Mouse (Mus musculus): ENCODE measurements around the gene Ikzf1. TPM values are rescaled to one million over a fixed set of nuclear protein-coding genes. Genes with fewer than 3 reads are reported as not detected.

Ikzf1 gene
- polyA plus RNA-seq, 1 experiment from 2014 or later: 0.99 TPM

- Histone ChIP-seq H3K36me3 (no peaks in the 10 kb centered on the region), H3K4me2 (replicated peaks) (no peak overlapping the region), H3K4me3 (no peak overlapping the region), H3K4me1 (no peaks in the 10 kb centered on the region), H3K27me3 (replicated peaks) (no peaks in the 10 kb centered on the region), H3K9ac (no peak overlapping the region), H3K27ac (no peak overlapping the region), H3K9me3 (no peaks in the 10 kb centered on the region)
- no peak for ATAC-seq (ENCODE audit: low FRiP score, low read depth)
- 100% methylated on average over 1 of the region's 1 CpGs for WGBS
These were observed 46.9 kb downstream of the Ikzf1 start for GRCm38 (mm10) chr11:11731727-11732126.

- Histone ChIP-seq H3K4me1 (no peaks in the 10 kb centered on the region), H3K36me3 (no peaks in the 10 kb centered on the region), H3K9me3 (no peaks in the 10 kb centered on the region), H3K27ac (no peak overlapping the region), H3K9ac (no peak overlapping the region), H3K4me3 (no peak overlapping the region), H3K4me2 (replicated peaks) (no peak overlapping the region), H3K27me3 (replicated peaks) (no peaks in the 10 kb centered on the region)
- ATAC-seq (ENCODE audit: low FRiP score, low read depth): no peak
- WGBS: 85% methylated on average over 8 of the region's 8 CpGs
These were observed 48.4 kb downstream of the Ikzf1 start for GRCm38 (mm10) chr11:11732972-11733770.

GRCm38 (mm10) chr11:11735155-11735554, 50.4 kb downstream of the Ikzf1 start:
- Histone ChIP-seq H3K4me2 (replicated peaks) (no peak overlapping the region), H3K27me3 (replicated peaks) (no peaks in the 10 kb centered on the region), H3K9ac (no peak overlapping the region), H3K4me3 (no peak overlapping the region), H3K4me1 (no peaks in the 10 kb centered on the region), H3K36me3 (no peaks in the 10 kb centered on the region), H3K27ac (no peak overlapping the region), H3K9me3 (no peaks in the 10 kb centered on the region)
- WGBS: 92% methylated on average over 6 of the region's 6 CpGs
- no peak for ATAC-seq (ENCODE audit: low FRiP score, low read depth)

- H3K4me1 ChIP-seq: no peaks in the 10 kb centered on the region
- H3K27me3 ChIP-seq (replicated peaks): no peaks in the 10 kb centered on the region
- H3K9me3 ChIP-seq: no peaks in the 10 kb centered on the region
- H3K9ac ChIP-seq: no peak overlapping the region
- no peak overlapping the region for H3K4me3 ChIP-seq
- H3K27ac ChIP-seq: no peak overlapping the region
- no peak overlapping the region for H3K4me2 ChIP-seq (replicated peaks)
- WGBS: 83% methylated on average over 4 of the region's 4 CpGs
- ATAC-seq (ENCODE audit: low FRiP score, low read depth): no peak
- no peaks in the 10 kb centered on the region for H3K36me3 ChIP-seq
These were observed 52.1 kb downstream of the Ikzf1 start for GRCm38 (mm10) chr11:11736948-11737347.

GRCm38 (mm10) chr11:11737562-11737961, 52.8 kb downstream of the Ikzf1 start:
- Histone ChIP-seq H3K27me3 (replicated peaks) (no peaks in the 10 kb centered on the region), H3K9ac (no peak overlapping the region), H3K4me3 (no peak overlapping the region), H3K4me2 (replicated peaks) (no peak overlapping the region), H3K9me3 (no peaks in the 10 kb centered on the region), H3K27ac (no peak overlapping the region), H3K36me3 (no peaks in the 10 kb centered on the region), H3K4me1 (no peaks in the 10 kb centered on the region)
- no peak for ATAC-seq (ENCODE audit: low FRiP score, low read depth)
- 70% methylated on average over 2 of the region's 2 CpGs for WGBS

GRCm38 (mm10) chr11:11739054-11739453, 54.3 kb downstream of the Ikzf1 start:
- 94% methylated on average over 3 of the region's 3 CpGs for WGBS
- Histone ChIP-seq H3K4me1 (no peaks in the 10 kb centered on the region), H3K4me2 (replicated peaks) (no peak overlapping the region), H3K36me3 (no peaks in the 10 kb centered on the region), H3K9me3 (no peaks in the 10 kb centered on the region), H3K27ac (no peak overlapping the region), H3K4me3 (no peak overlapping the region), H3K9ac (no peak overlapping the region), H3K27me3 (replicated peaks) (no peaks in the 10 kb centered on the region)
- no peak for ATAC-seq (ENCODE audit: low FRiP score, low read depth)

- Histone ChIP-seq H3K4me2 (replicated peaks) (no peak overlapping the region), H3K27me3 (replicated peaks) (no peaks in the 10 kb centered on the region), H3K36me3 (no peaks in the 10 kb centered on the region), H3K27ac (no peak overlapping the region), H3K4me3 (no peak overlapping the region), H3K4me1 (no peaks in the 10 kb centered on the region), H3K9ac (no peak overlapping the region), H3K9me3 (no peaks in the 10 kb centered on the region)
- WGBS: 83% methylated on average over 5 of the region's 5 CpGs
- ATAC-seq (ENCODE audit: low FRiP score, low read depth): no peak
These were observed 55.8 kb downstream of the Ikzf1 start for GRCm38 (mm10) chr11:11740603-11741002.

GRCm38 (mm10) chr11:11741574-11741973, 56.8 kb downstream of the Ikzf1 start:
- Histone ChIP-seq H3K9me3 (no peaks in the 10 kb centered on the region), H3K4me2 (replicated peaks) (no peak overlapping the region), H3K9ac (no peak overlapping the region), H3K4me3 (no peak overlapping the region), H3K27me3 (replicated peaks) (no peaks in the 10 kb centered on the region), H3K27ac (no peak overlapping the region), H3K4me1 (no peaks in the 10 kb centered on the region), H3K36me3 (no peaks in the 10 kb centered on the region)
- no peak for ATAC-seq (ENCODE audit: low FRiP score, low read depth)
- 92% methylated on average over 5 of the region's 5 CpGs for WGBS

GRCm38 (mm10) chr11:11742626-11743025, 57.8 kb downstream of the Ikzf1 start:
- H3K4me2 ChIP-seq (replicated peaks): no peak overlapping the region
- H3K4me3 ChIP-seq: no peak overlapping the region
- WGBS: 31% methylated on average over 2 of the region's 2 CpGs
- no peak for ATAC-seq (ENCODE audit: low FRiP score, low read depth)
- H3K27ac ChIP-seq: no peak overlapping the region
- no peaks in the 10 kb centered on the region for H3K27me3 ChIP-seq (replicated peaks)
- no peaks in the 10 kb centered on the region for H3K36me3 ChIP-seq
- no peaks in the 10 kb centered on the region for H3K4me1 ChIP-seq
- no peak overlapping the region for H3K9ac ChIP-seq
- no peaks in the 10 kb centered on the region for H3K9me3 ChIP-seq

GRCm38 (mm10) chr11:11744222-11744621, 59.4 kb downstream of the Ikzf1 start:
- Histone ChIP-seq H3K27me3 (replicated peaks) (no peaks in the 10 kb centered on the region), H3K36me3 (no peaks in the 10 kb centered on the region), H3K9ac (no peak overlapping the region), H3K4me3 (no peak overlapping the region), H3K27ac (no peak overlapping the region), H3K4me2 (replicated peaks) (no peak overlapping the region), H3K4me1 (peaks cover 7% of the 10 kb centered on the region; the same call in 1 of the 2 replicates), H3K9me3 (no peaks in the 10 kb centered on the region)
- WGBS: 52% methylated on average over 1 of the region's 1 CpGs
- ATAC-seq (ENCODE audit: low FRiP score, low read depth): no peak

- H3K9me3 ChIP-seq: no peaks in the 10 kb centered on the region
These were observed 66.3 kb downstream of the Ikzf1 start for GRCm38 (mm10) chr11:11751091-11751490.

GRCm38 (mm10) chr11:11752859-11753258, 68.1 kb downstream of the Ikzf1 start:
- no peak for ATAC-seq (ENCODE audit: low FRiP score, low read depth)

More at GRCm38 (mm10) chr11:11751091-11751490, 66.3 kb downstream of the Ikzf1 start:
- ATAC-seq (ENCODE audit: low FRiP score, low read depth): no peak
- Histone ChIP-seq H3K4me1 (peaks cover 7% of the 10 kb centered on the region; the same call in 1 of the 2 replicates), H3K36me3 (no peaks in the 10 kb centered on the region), H3K27me3 (replicated peaks) (no peaks in the 10 kb centered on the region), H3K4me3 (no peak overlapping the region), H3K4me2 (replicated peaks) (no peak overlapping the region), H3K27ac (no peak overlapping the region), H3K9ac (no peak overlapping the region)
- 87% methylated on average over 5 of the region's 5 CpGs for WGBS

GRCm38 (mm10) chr11:11758121-11758520, 73.3 kb downstream of the Ikzf1 start:
- Histone ChIP-seq H3K27ac (no peak overlapping the region), H3K4me1 (no peaks in the 10 kb centered on the region), H3K9me3 (no peaks in the 10 kb centered on the region), H3K36me3 (no peaks in the 10 kb centered on the region), H3K27me3 (replicated peaks) (no peaks in the 10 kb centered on the region), H3K4me3 (no peak overlapping the region), H3K4me2 (replicated peaks) (no peak overlapping the region), H3K9ac (no peak overlapping the region)
- no peak for ATAC-seq (ENCODE audit: low FRiP score, low read depth)
- 79% methylated on average over 6 of the region's 6 CpGs for WGBS

More at GRCm38 (mm10) chr11:11752859-11753258, 68.1 kb downstream of the Ikzf1 start:
- 84% methylated on average over 5 of the region's 5 CpGs for WGBS
- H3K4me3 ChIP-seq: no peak overlapping the region
- no peaks in the 10 kb centered on the region for H3K27me3 ChIP-seq (replicated peaks)
- H3K4me2 ChIP-seq (replicated peaks): no peak overlapping the region
- H3K9ac ChIP-seq: no peak overlapping the region
- H3K27ac ChIP-seq: no peak overlapping the region
- peaks cover 6% of the 10 kb centered on the region; the same call in 1 of the 2 replicates for H3K4me1 ChIP-seq
- H3K36me3 ChIP-seq: no peaks in the 10 kb centered on the region
- H3K9me3 ChIP-seq: no peaks in the 10 kb centered on the region

Measured in neural tube, embryonic 12.5 days (tissue).